Mouse (Mus musculus) stomach, postnatal 0 days (tissue): Measurements from ENCODE around the gene Ccdc102a. TPM values are rescaled to one million over a fixed set of nuclear protein-coding genes. Genes with fewer than 3 reads are reported as not detected.

Experiments used
- ATAC-seq: fragments of 200-750 bp; cut with Nextera tagmentation; 2 replicates; pipeline ENCODE4 v1.8.0; 2017; ENCODE audit not compliant: low FRiP score, low TSS enrichment
- DNase-seq: peaks from one replicate; pipeline ENCODE4 v3.0.0-alpha.2; 2016; ENCODE audit warnings: low spot score
- H3K27ac ChIP-seq: fragments of 300-500 bp; sonication (generic); replicated peaks from 2 replicates; pipeline ENCODE4 v1.5.1; 2014; ENCODE audit warnings: mild to moderate bottlenecking, control low read depth
- H3K27me3 ChIP-seq: fragments of 300-500 bp; sonication (generic); 2 replicates; pipeline ENCODE4 v1.6.1; 2014; ENCODE audit warnings: low read length; ENCODE audit not compliant: control insufficient read depth, insufficient read depth
- H3K36me3 ChIP-seq: fragments of 300-500 bp; sonication (generic); 2 replicates; pipeline ENCODE4 v1.6.1; 2014; ENCODE audit warnings: low read length, mixed read lengths; ENCODE audit not compliant: control insufficient read depth, insufficient read depth
- H3K4me1 ChIP-seq: fragments of 300-500 bp; sonication (generic); replicated peaks from 2 replicates; pipeline ENCODE4 v1.6.1; 2014; ENCODE audit warnings: antibody characterized with exemption; ENCODE audit not compliant: control insufficient read depth, insufficient read depth
- H3K4me2 ChIP-seq: fragments of 300-500 bp; sonication (generic); replicated peaks from 2 replicates; pipeline ENCODE4 v1.6.1; 2014; ENCODE audit warnings: low read depth, mild to moderate bottlenecking, control low read depth, moderate library complexity
- H3K4me3 ChIP-seq: fragments of 300-500 bp; sonication (generic); 2 replicates; pipeline ENCODE4 v1.5.1; 2014; ENCODE audit warnings: low read depth, low read length, control low read depth
- H3K9ac ChIP-seq: fragments of 300-500 bp; sonication (generic); 2 replicates; pipeline ENCODE4 v1.6.1; 2014; ENCODE audit warnings: mild to moderate bottlenecking, low read length, control low read depth, mixed read lengths
- H3K9me3 ChIP-seq: fragments of 300-500 bp; sonication (generic); 2 replicates; pipeline ENCODE4 v1.6.1; 2016; ENCODE audit warnings: low read length; ENCODE audit not compliant: control insufficient read depth
- CTCF ChIP-seq: IDR thresholded peaks from 2 replicates; pipeline ENCODE4 v1.5.1; 2016; ENCODE audit warnings: antibody characterized with exemption, low read depth, mild to moderate bottlenecking, moderate library complexity
- EP300 ChIP-seq: optimal IDR thresholded peaks from 2 replicates; pipeline ENCODE3; 2016; ENCODE audit warnings: antibody characterized with exemption
- WGBS: fragments of 180-500 bp; shearing (Covaris S2); extraction: QIAGEN DNeasy Blood & Tissue Kit; methylation state at CpG from one replicate; pipeline ENCODE4 v1.1.7; 2014; 5-methylcytosine and 5-hydroxymethylcytosine counted together
- polyA plus RNA-seq: library from polyadenylated mRNA; unstranded; fragments of >200 nt; fragmentation: Nextera tagmentation; extraction: Ambion mirVana; gene quantifications from 2 replicates; pipeline ENCODE4 v1.2.1, GENCODE M21; 2015

Ccdc102a gene
- polyA plus RNA-seq, 1 experiment from 2014 or later, result 12.7 TPM

DNA sequence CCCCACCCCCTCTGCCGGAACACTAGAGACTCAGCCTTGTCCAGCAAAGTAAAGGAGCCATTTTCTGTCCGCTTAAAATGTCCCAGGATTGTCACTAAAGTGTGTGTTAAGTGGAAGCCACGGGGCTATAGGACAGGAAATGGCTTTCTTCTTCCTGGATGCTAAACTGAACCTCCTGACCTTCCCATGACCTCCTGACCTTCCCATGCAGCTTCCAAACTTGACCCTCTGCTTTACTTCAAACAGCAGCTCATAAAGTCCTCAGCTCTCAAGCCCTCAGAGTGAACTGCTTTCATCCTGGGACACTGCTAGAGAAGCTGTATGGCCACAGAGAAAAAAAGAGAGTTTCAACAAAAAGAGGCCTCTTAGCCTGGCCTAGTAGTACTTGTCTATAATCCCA lies 41.1 kb downstream of the Ccdc102a start:
- H3K4me2 ChIP-seq, result no peak overlapping the region
- no peak for TF ChIP-seq CTCF
- no peak for TF ChIP-seq EP300

DNA sequence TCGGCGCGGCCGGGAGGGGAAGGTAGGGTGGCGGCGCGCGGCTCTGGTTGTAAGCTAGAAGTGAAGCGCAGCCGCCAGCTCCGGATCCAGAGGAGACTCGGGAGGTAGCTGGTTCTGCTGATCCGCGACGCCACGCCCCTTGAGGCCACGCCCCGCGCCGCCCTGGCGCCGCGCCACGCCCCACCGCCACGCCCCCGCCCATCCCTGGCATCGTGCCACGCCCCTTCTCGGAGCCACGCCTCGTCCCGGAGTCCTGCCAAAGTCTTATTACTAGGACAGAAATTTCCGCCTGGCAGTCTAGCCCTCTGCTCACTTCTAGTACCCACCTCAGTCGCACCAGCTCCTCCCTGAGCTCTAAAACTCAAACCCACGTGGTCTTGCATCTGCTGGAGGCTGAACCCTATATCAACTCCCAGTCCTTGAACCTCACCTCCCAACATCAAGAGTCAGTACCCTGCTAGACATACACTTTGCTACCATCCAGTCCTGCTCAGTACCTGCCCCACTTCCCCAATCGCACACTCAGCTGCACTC lies 41.6 kb downstream of the Ccdc102a start, which contains the start of gene Dok4:
Gene Dok4, minus strand, starts transcription at position 134 of the 534 bp plus-strand sequence.
- TF ChIP-seq CTCF (peak; percentile 3; the same call in 1 of the 2 replicates), EP300 (no peak)
- peak within 1 kb of the TSS; percentile 66 for H3K4me3 ChIP-seq
- under 1% methylated on average over 19 of the region's 37 CpGs for WGBS

More for the DNA sequence above, 41.1 kb downstream of the Ccdc102a start:
- DNase-seq (no peak), ATAC-seq (no peak)
- Histone ChIP-seq H3K4me1 (peaks cover 8% of the 10 kb centered on the region), H3K27ac (peak overlapping the region; percentile 45; the same call in 1 of the 2 replicates), H3K9me3 (no peaks in the 10 kb centered on the region), H3K36me3 (no peaks in the 10 kb centered on the region), H3K27me3 (no peaks in the 10 kb centered on the region), H3K4me3 (no peak overlapping the region), H3K9ac (no peak overlapping the region)
- WGBS, result 37% methylated on average over 3 of the region's 3 CpGs

DNA sequence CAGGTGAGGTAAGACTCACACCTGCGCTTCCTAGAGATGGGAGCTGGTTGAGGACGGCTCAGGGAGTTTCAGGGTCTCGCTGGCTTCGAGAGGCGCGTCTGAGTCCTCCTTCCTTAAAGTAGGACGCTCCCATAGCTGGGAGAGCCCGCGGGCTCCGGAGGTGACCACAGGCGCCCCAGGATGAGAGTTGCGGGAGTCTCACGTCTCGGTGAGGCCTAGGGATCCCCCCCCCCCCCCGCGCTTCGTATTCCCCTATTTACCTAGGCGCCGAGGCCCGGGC lies 42.1 kb downstream of the Ccdc102a start:
- H3K4me1 ChIP-seq, result peaks cover 9% of the 10 kb centered on the region
- H3K4me3 ChIP-seq, result peak overlapping the region; percentile 66
- H3K27me3 ChIP-seq, result no peaks in the 10 kb centered on the region
- no peak for TF ChIP-seq EP300
- TF ChIP-seq CTCF, result no peak
- peak overlapping the region; percentile 91 for H3K4me2 ChIP-seq
- peak overlapping the region; percentile 86 for H3K27ac ChIP-seq
- 0% methylated on average over 11 of the region's 20 CpGs for WGBS
- no peak for ATAC-seq
- H3K36me3 ChIP-seq, result no peaks in the 10 kb centered on the region
- H3K9me3 ChIP-seq, result no peaks in the 10 kb centered on the region
- DNase-seq, result no peak
- peak overlapping the region; percentile 71 for H3K9ac ChIP-seq

More for the DNA sequence above, 41.6 kb downstream of the Ccdc102a start, which contains the start of gene Dok4:
- Histone ChIP-seq H3K4me2 (peak within 1 kb of the TSS; percentile 91), H3K9ac (peak within 1 kb of the TSS; percentile 71), H3K27ac (peak within 1 kb of the TSS; percentile 86), H3K4me1 (peaks cover 9% of the 10 kb centered on the region), H3K36me3 (no peaks in the 10 kb centered on the region), H3K9me3 (no peaks in the 10 kb centered on the region), H3K27me3 (no peaks in the 10 kb centered on the region)
- peak; percentile 61 for ATAC-seq
- peak; percentile 96 for DNase-seq

DNA sequence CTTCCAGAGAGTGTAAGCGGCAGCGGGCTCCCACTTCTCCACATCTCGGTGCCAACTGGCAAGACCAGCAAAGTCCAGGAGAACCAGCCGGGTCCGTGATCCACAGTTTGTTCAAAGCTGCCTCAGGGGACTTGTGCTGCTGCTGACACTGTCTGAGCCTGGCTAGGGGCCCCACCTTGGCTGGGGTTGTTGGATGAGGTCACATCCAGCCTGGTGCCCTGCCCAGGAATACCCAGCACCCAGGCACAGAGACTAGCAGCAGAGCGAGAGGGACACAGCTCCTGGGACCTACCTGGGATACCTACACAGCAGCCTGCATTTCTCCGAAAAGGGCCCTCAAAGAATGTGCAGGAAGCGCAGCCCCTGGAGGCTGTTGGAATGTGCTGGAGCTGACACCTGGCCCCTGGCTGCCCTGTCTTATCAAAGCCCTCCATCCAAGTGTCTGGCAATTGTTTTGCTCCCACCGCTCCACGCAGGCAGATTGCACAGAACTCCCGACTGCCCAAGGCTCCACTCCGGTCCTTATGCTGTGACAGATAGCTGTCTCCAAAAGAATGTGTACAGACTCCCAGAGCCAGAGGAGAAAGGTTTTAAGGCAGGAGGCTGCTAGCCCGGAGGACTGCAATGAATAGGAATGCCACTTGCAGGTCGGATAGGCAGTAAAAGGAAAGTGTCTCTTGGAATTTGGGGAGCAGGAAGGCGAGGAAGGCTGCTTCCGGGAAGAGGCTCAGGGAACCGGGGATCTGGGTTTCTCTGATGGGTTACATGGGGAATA lies 42.6 kb downstream of the Ccdc102a start:
- Histone ChIP-seq H3K36me3 (no peaks in the 10 kb centered on the region), H3K27me3 (no peaks in the 10 kb centered on the region), H3K9me3 (no peaks in the 10 kb centered on the region), H3K4me1 (peaks cover 13% of the 10 kb centered on the region), H3K4me3 (peak overlapping the region; percentile 66), H3K27ac (peak overlapping the region; percentile 86), H3K9ac (peak overlapping the region; percentile 71), H3K4me2 (peak overlapping the region; percentile 91)
- TF ChIP-seq CTCF (no peak), EP300 (no peak)
- ATAC-seq (no peak; the same call in 1 of the 2 replicates), DNase-seq (peak; percentile 66)
- WGBS, result 14% methylated on average over 17 of the region's 17 CpGs

DNA sequence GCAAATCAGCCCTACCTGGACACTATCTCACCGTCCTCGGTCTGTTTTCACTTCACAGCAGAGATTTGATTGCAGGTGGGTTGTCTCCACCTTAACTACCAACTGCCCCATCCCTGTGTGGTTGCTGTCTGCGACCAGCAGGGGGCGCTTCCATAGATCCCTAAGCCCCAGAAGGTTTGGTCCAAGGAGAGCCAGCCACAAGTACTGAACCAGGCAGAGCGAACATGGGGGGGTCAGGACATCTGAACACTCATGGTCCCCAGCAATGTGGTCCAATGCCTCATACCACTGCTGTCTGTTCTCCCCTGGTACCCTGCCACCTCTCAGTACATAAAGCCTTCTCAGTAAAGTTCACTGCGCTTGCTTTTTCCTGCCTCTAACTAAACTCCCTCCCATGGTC lies 43.5 kb downstream of the Ccdc102a start:
- Histone ChIP-seq H3K4me2 (peak overlapping the region; percentile 91; the same call in 1 of the 2 replicates), H3K27me3 (no peaks in the 10 kb centered on the region), H3K4me1 (peaks cover 15% of the 10 kb centered on the region), H3K4me3 (peak overlapping the region; percentile 66), H3K9ac (no peak overlapping the region), H3K36me3 (no peaks in the 10 kb centered on the region), H3K9me3 (no peaks in the 10 kb centered on the region), H3K27ac (no peak overlapping the region)
- TF ChIP-seq CTCF, result peak; percentile 94
- no peak for TF ChIP-seq EP300
- WGBS, result 12% methylated on average over 6 of the region's 6 CpGs
- ATAC-seq (no peak), DNase-seq (peak; percentile 80)

DNA sequence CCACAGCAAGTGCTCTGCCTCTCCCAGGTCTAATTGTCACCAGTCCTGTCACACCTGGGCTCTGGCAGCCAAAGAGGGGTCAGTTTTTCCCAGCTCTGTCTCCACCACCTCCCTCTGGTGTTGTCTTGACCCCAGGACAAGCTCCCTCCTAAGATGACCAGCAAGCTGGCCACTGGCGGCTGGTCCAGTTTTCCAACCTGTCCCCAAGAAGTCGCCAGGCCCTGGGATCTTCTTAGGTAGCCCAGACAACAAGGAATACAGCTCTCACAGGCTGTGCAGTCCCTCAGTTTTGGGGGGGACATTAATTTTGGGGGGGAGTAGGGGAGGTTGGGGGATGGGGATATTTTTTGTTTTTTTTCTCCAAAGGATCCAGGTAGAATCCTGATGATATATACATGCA lies 45.3 kb downstream of the Ccdc102a start:
- Histone ChIP-seq H3K4me1 (peaks cover 15% of the 10 kb centered on the region), H3K4me3 (no peak overlapping the region), H3K4me2 (peak overlapping the region; percentile 85; the same call in 1 of the 2 replicates), H3K36me3 (no peaks in the 10 kb centered on the region), H3K9me3 (no peaks in the 10 kb centered on the region), H3K9ac (0 out of 2 replicates have a peak overlapping the region, but pooled peaks have one; percentile 45), H3K27me3 (no peaks in the 10 kb centered on the region), H3K27ac (peak overlapping the region; percentile 74)
- TF ChIP-seq CTCF (no peak), EP300 (no peak)
- DNase-seq (no peak), ATAC-seq (no peak)
- WGBS, result 84% methylated on average over 2 of the region's 2 CpGs
